Mouse (Mus musculus): ENCODE measurements at regions not wholly inside any gene's neighbourhood (a gene's known extent, or its start where the extent isn't known, plus 50 kb on each side); places are given as distances from the start of the nearest gene placed in this dataset.

DNA sequence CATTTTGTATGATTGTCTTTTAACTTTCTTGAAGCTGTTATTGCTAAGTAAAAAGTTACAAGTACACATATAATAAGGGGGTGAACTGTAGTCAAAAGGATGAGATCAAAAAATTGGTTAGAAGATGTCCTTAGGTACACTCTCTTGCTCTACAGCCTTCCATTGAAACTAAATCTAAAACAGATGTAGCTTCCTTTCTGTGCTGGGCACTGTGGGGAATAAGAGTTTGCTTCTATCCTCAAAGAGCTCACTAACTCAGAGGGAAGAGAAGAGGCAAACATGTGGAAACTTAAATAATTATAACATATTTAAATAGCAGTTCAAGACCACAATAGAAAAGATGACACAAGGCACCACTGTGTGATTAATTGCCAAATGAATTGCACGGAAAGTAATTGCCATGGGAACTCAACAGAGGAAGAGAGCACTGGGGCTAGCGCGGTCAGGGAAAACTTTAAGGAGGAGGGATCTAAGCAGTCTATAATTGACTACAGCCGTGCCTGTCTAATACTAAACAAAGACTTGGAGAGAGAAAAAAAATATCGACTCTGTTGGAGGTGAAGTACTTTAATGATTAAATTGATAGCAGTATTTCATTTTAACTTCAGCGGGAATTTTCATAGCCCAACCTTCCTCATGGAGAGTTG, 57.9 kb upstream of the Ammecr1 start:
- no peak for ATAC-seq

GRCm38 (mm10) chrX:143030371-143031010, 64.0 kb upstream of the Ammecr1 start:
- ATAC-seq: peak; percentile 85

DNA sequence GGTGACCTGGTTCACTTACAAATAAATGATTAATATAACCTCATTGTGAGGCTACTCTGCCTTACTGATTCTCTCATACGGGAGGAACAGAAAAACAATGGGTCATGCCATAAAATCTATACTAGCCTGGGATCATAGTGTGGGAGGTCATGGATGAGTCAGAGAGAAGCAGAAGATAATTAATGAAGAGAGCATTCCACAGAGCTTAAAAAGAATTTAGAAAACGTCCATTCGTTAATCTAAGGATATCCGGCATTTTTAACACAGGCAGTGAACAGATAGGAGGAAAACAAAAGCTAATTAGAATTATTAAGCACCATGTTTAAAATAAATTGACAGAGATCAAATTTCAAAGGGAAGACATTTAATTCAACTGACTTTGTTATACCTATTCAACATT, 59.5 kb upstream of the Rtl9 start:
- no peak for ATAC-seq

- no peak for ATAC-seq
Measured at GRCm38 (mm10) chrX:143044296-143044695, 55.1 kb upstream of the Rtl9 start.

GRCm38 (mm10) chrX:143046293-143046692, 53.1 kb upstream of the Rtl9 start:
- no peak for ATAC-seq
